Mouse (Mus musculus) stomach, embryonic 16.5 days (tissue): ENCODE results near the gene Plekhf1. TPM values are rescaled to one million over a fixed set of nuclear protein-coding genes. Genes with fewer than 3 reads are reported as not detected.

Experiments used
- ATAC-seq: fragments of 200-750 bp; cut with Nextera tagmentation; 2 replicates; pipeline ENCODE4 v1.8.0; 2017; ENCODE audit warnings: moderate number of reproducible peaks, moderate TSS enrichment; ENCODE audit not compliant: insufficient read depth, low FRiP score
- H3K27ac ChIP-seq: fragments of 300-500 bp; sonication (generic); 2 replicates; pipeline ENCODE4 v1.5.1; 2014; ENCODE audit warnings: low read length
- H3K27me3 ChIP-seq: fragments of 300-500 bp; sonication (generic); 2 replicates; pipeline ENCODE4 v1.6.1; 2014; ENCODE audit warnings: low read length, control low read depth, mixed read lengths; ENCODE audit not compliant: control insufficient read depth, insufficient read depth
- H3K36me3 ChIP-seq: fragments of 300-500 bp; sonication (generic); 2 replicates; pipeline ENCODE4 v1.6.1; 2014; ENCODE audit warnings: low read length; ENCODE audit not compliant: control insufficient read depth, insufficient read depth
- H3K4me1 ChIP-seq: fragments of 300-500 bp; sonication (generic); 2 replicates; pipeline ENCODE4 v1.6.1; 2014; ENCODE audit warnings: low read length, control low read depth, mixed read lengths; ENCODE audit not compliant: control insufficient read depth, insufficient read depth
- H3K4me2 ChIP-seq: fragments of 300-500 bp; sonication (generic); 2 replicates; pipeline ENCODE4 v1.6.1; 2014; ENCODE audit warnings: low read depth, low read length, mixed read lengths
- H3K4me3 ChIP-seq: fragments of 300-500 bp; sonication (generic); replicated peaks from 2 replicates; pipeline ENCODE4 v1.5.1; 2014; ENCODE audit warnings: mild to moderate bottlenecking, low read length
- H3K9ac ChIP-seq: fragments of 300-500 bp; sonication (generic); 2 replicates; pipeline ENCODE4 v1.6.1; 2014; ENCODE audit warnings: low read length
- H3K9me3 ChIP-seq: fragments of 300-500 bp; sonication (generic); replicated peaks from 2 replicates; pipeline ENCODE4 v1.6.1; 2016; ENCODE audit warnings: low read length, control low read depth; ENCODE audit not compliant: control insufficient read depth
- WGBS: fragments of 180-500 bp; shearing (Covaris S2); extraction: QIAGEN DNeasy Blood & Tissue Kit; methylation state at CpG from one replicate; pipeline ENCODE4 v1.1.7; 2014; 5-methylcytosine and 5-hydroxymethylcytosine counted together
- polyA plus RNA-seq: library from polyadenylated mRNA; unstranded; fragments of >200 nt; fragmentation: Nextera tagmentation; extraction: Ambion mirVana; gene quantifications from 2 replicates; pipeline ENCODE4 v1.2.1, GENCODE M21; 2015

Gene Plekhf1
- polyA plus RNA-seq, 1 experiment from 2014 or later, result 4.0 TPM

GRCm38 (mm10) chr7:38251494-38252216 is 23.8 kb upstream of the Plekhf1 start:
- WGBS, result 41% methylated on average over 5 of the region's 5 CpGs
- no peak for ATAC-seq

GRCm38 (mm10) chr7:38242417-38242816 is 14.6 kb upstream of the Plekhf1 start:
- Histone ChIP-seq H3K9ac (no peak overlapping the region), H3K36me3 (no peaks in the 10 kb centered on the region), H3K4me2 (no peak overlapping the region), H3K9me3 (no peaks in the 10 kb centered on the region), H3K4me1 (no peaks in the 10 kb centered on the region), H3K27ac (no peak overlapping the region), H3K27me3 (no peaks in the 10 kb centered on the region), H3K4me3 (no peak overlapping the region)
- no peak for ATAC-seq
- WGBS, result 86% methylated on average over 4 of the region's 4 CpGs

More at GRCm38 (mm10) chr7:38251494-38252216, 23.8 kb upstream of the Plekhf1 start:
- no peaks in the 10 kb centered on the region for H3K36me3 ChIP-seq
- no peaks in the 10 kb centered on the region for H3K4me1 ChIP-seq
- no peak overlapping the region for H3K4me3 ChIP-seq
- no peak overlapping the region for H3K4me2 ChIP-seq
- H3K9ac ChIP-seq, result no peak overlapping the region
- no peaks in the 10 kb centered on the region for H3K27me3 ChIP-seq
- no peak overlapping the region for H3K27ac ChIP-seq
- H3K9me3 ChIP-seq, result no peaks in the 10 kb centered on the region

GRCm38 (mm10) chr7:38237140-38237539 is 9.3 kb upstream of the Plekhf1 start:
- H3K27ac ChIP-seq, result no peak overlapping the region
- H3K4me3 ChIP-seq, result no peak overlapping the region
- no peaks in the 10 kb centered on the region for H3K36me3 ChIP-seq
- no peak overlapping the region for H3K4me2 ChIP-seq
- no peak for ATAC-seq
- no peaks in the 10 kb centered on the region for H3K9me3 ChIP-seq
- H3K27me3 ChIP-seq, result no peaks in the 10 kb centered on the region
- H3K4me1 ChIP-seq, result no peaks in the 10 kb centered on the region
- no peak overlapping the region for H3K9ac ChIP-seq

- no peak for ATAC-seq
Observed at GRCm38 (mm10) chr7:38236400-38237105, 8.7 kb upstream of the Plekhf1 start.

GRCm38 (mm10) chr7:38230285-38230684 is 2.5 kb upstream of the Plekhf1 start:
- 0 out of 2 replicates have a peak, but pooled peaks cover 4% of the 10 kb centered on the region for H3K4me1 ChIP-seq
- no peaks in the 10 kb centered on the region for H3K9me3 ChIP-seq
- H3K9ac ChIP-seq, result no peak overlapping the region
- no peak for ATAC-seq
- H3K4me2 ChIP-seq, result no peak overlapping the region
- no peak overlapping the region for H3K4me3 ChIP-seq
- no peak overlapping the region for H3K27ac ChIP-seq
- 26% methylated on average over 8 of the region's 8 CpGs for WGBS
- H3K27me3 ChIP-seq, result no peaks in the 10 kb centered on the region
- no peaks in the 10 kb centered on the region for H3K36me3 ChIP-seq

More at GRCm38 (mm10) chr7:38236400-38237105, 8.7 kb upstream of the Plekhf1 start:
- WGBS, result 31% methylated on average over 10 of the region's 11 CpGs
- Histone ChIP-seq H3K4me2 (no peak overlapping the region), H3K27ac (no peak overlapping the region), H3K27me3 (no peaks in the 10 kb centered on the region), H3K36me3 (no peaks in the 10 kb centered on the region), H3K9me3 (no peaks in the 10 kb centered on the region), H3K9ac (no peak overlapping the region), H3K4me3 (no peak overlapping the region), H3K4me1 (no peaks in the 10 kb centered on the region)

- Histone ChIP-seq H3K27ac (no peak overlapping the region), H3K27me3 (no peaks in the 10 kb centered on the region), H3K9ac (peak overlapping the region; percentile 72; the same call in 1 of the 2 replicates), H3K4me3 (peak overlapping the region; percentile 61), H3K4me1 (0 out of 2 replicates have a peak, but pooled peaks cover 4% of the 10 kb centered on the region), H3K9me3 (no peaks in the 10 kb centered on the region), H3K4me2 (peak overlapping the region; percentile 67), H3K36me3 (no peaks in the 10 kb centered on the region)
- WGBS, result 23% methylated on average over 8 of the region's 8 CpGs
- ATAC-seq, result no peak
Observed at GRCm38 (mm10) chr7:38228329-38228728, 513 bp upstream of the Plekhf1 start.

GRCm38 (mm10) chr7:38227181-38227899 is 476 bp downstream of the Plekhf1 start:
- H3K9me3 ChIP-seq, result no peaks in the 10 kb centered on the region
- no peaks in the 10 kb centered on the region for H3K27me3 ChIP-seq
- H3K4me1 ChIP-seq, result 0 out of 2 replicates have a peak, but pooled peaks cover 4% of the 10 kb centered on the region
- H3K36me3 ChIP-seq, result no peaks in the 10 kb centered on the region
- WGBS, result 1% methylated on average over 25 of the region's 25 CpGs
- peak overlapping the region; percentile 61 for H3K4me3 ChIP-seq
- peak overlapping the region; percentile 67 for H3K4me2 ChIP-seq
- peak overlapping the region; percentile 70 for H3K27ac ChIP-seq
- ATAC-seq, result peak; percentile 66
- H3K9ac ChIP-seq, result peak overlapping the region; percentile 72

GRCm38 (mm10) chr7:38226226-38226625 is 1.6 kb downstream of the Plekhf1 start:
- WGBS, result 79% methylated on average over 2 of the region's 2 CpGs

More at GRCm38 (mm10) chr7:38226226-38226625, 1.6 kb downstream of the Plekhf1 start:
- H3K27me3 ChIP-seq, result no peaks in the 10 kb centered on the region
- peak overlapping the region; percentile 67 for H3K4me2 ChIP-seq
- H3K4me1 ChIP-seq, result 0 out of 2 replicates have a peak, but pooled peaks cover 4% of the 10 kb centered on the region
- no peaks in the 10 kb centered on the region for H3K36me3 ChIP-seq
- no peak overlapping the region for H3K9ac ChIP-seq
- ATAC-seq, result no peak
- H3K27ac ChIP-seq, result no peak overlapping the region
- no peak overlapping the region for H3K4me3 ChIP-seq
- H3K9me3 ChIP-seq, result no peaks in the 10 kb centered on the region
